Mouse (Mus musculus) neural tube, embryonic 11.5 days (tissue): Measurements from ENCODE around the gene Slc25a10. TPM values are rescaled to one million over a fixed set of nuclear protein-coding genes. Genes with fewer than 3 reads are reported as not detected.

ENCODE experiments used
- ATAC-seq: fragments of 200-750 bp; cut with Nextera tagmentation; 2 replicates; pipeline ENCODE4 v1.8.0; 2017; ENCODE audit warnings: moderate number of reproducible peaks, mild to moderate bottlenecking, moderate TSS enrichment, moderate library complexity; ENCODE audit not compliant: insufficient read depth, low FRiP score, low TSS enrichment
- DNase-seq: peaks from one replicate; pipeline ENCODE4 v3.0.0-alpha.2; 2015; ENCODE audit warnings: low spot score
- H3K27ac ChIP-seq: fragments of 300-500 bp; sonication (generic); 2 replicates; pipeline ENCODE4 v1.5.1; 2014; ENCODE audit warnings: low read depth, mild to moderate bottlenecking, low read length
- H3K27me3 ChIP-seq: fragments of 300-500 bp; sonication (generic); 2 replicates; pipeline ENCODE4 v1.6.1; 2014; ENCODE audit warnings: mild to moderate bottlenecking, low read length, mixed read lengths; ENCODE audit not compliant: control insufficient read depth, insufficient read depth
- H3K36me3 ChIP-seq: fragments of 300-500 bp; sonication (generic); 2 replicates; pipeline ENCODE4 v1.6.1; 2014; ENCODE audit warnings: mild to moderate bottlenecking, low read length, moderate library complexity, mixed read lengths; ENCODE audit not compliant: control insufficient read depth, insufficient read depth
- H3K4me1 ChIP-seq: fragments of 300-500 bp; sonication (generic); 2 replicates; pipeline ENCODE4 v1.6.1; 2014; ENCODE audit warnings: low read length, mixed read lengths; ENCODE audit not compliant: control insufficient read depth, insufficient read depth
- H3K4me2 ChIP-seq: fragments of 300-500 bp; sonication (generic); 2 replicates; pipeline ENCODE4 v1.6.1; 2014; ENCODE audit warnings: low read depth, mild to moderate bottlenecking, moderate library complexity
- H3K4me3 ChIP-seq: fragments of 300-500 bp; sonication (generic); 2 replicates; pipeline ENCODE4 v1.5.1; 2014; ENCODE audit warnings: low read depth, low read length
- H3K9ac ChIP-seq: fragments of 300-500 bp; sonication (generic); 2 replicates; pipeline ENCODE4 v1.6.1; 2014; ENCODE audit warnings: mild to moderate bottlenecking, low read length
- H3K9me3 ChIP-seq: fragments of 300-500 bp; sonication (generic); 2 replicates; pipeline ENCODE4 v1.6.1; 2016; ENCODE audit warnings: low read length; ENCODE audit not compliant: control insufficient read depth
- WGBS: fragments of 180-500 bp; shearing (Covaris S2); extraction: QIAGEN DNeasy Blood & Tissue Kit; methylation state at CpG from one replicate; pipeline ENCODE4 v1.1.7; 2014; 5-methylcytosine and 5-hydroxymethylcytosine counted together
- polyA plus RNA-seq: library from polyadenylated mRNA; unstranded; fragments of >200 nt; fragmentation: Nextera tagmentation; extraction: Ambion mirVana; gene quantifications from 2 replicates; pipeline ENCODE4 v1.2.1, GENCODE M21; 2014

Slc25a10 gene
- polyA plus RNA-seq, 1 experiment from 2014 or later: 49.5 TPM

- WGBS: 96% methylated on average over 7 of the region's 7 CpGs
- H3K9ac ChIP-seq: no peak overlapping the region
Measured at GRCm38 (mm10) chr11:120455413-120455812, 36.2 kb upstream of the Slc25a10 start.

GRCm38 (mm10) chr11:120457370-120457769 is 34.3 kb upstream of the Slc25a10 start:
- H3K4me2 ChIP-seq: peak overlapping the region; percentile 96
- peaks cover 7% of the 10 kb centered on the region; the same call in 1 of the 2 replicates for H3K4me1 ChIP-seq
- peak overlapping the region; percentile 76 for H3K4me3 ChIP-seq
- H3K27ac ChIP-seq: peak overlapping the region; percentile 54; the same call in 1 of the 2 replicates
- DNase-seq (no peak), ATAC-seq (0 out of 2 replicates have a peak, but pooled peaks have one; percentile 27)
- H3K9ac ChIP-seq: peak overlapping the region; percentile 86
- H3K36me3 ChIP-seq: peaks cover 10% of the 10 kb centered on the region; the same call in 1 of the 2 replicates
- WGBS: 33% methylated on average over 14 of the region's 14 CpGs
- no peaks in the 10 kb centered on the region for H3K27me3 ChIP-seq
- H3K9me3 ChIP-seq: no peaks in the 10 kb centered on the region

More at GRCm38 (mm10) chr11:120455413-120455812, 36.2 kb upstream of the Slc25a10 start:
- DNase-seq (no peak), ATAC-seq (no peak)
- H3K4me3 ChIP-seq: no peak overlapping the region
- no peaks in the 10 kb centered on the region for H3K27me3 ChIP-seq
- H3K27ac ChIP-seq: no peak overlapping the region
- no peaks in the 10 kb centered on the region for H3K9me3 ChIP-seq
- H3K4me1 ChIP-seq: peaks cover 7% of the 10 kb centered on the region; the same call in 1 of the 2 replicates
- H3K36me3 ChIP-seq: no peaks in the 10 kb centered on the region
- H3K4me2 ChIP-seq: no peak overlapping the region

GRCm38 (mm10) chr11:120457772-120458751 is 33.6 kb upstream of the Slc25a10 start, which contains the start of the genes Oxld1 and Ccdc137:
Oxld1 (minus strand) TSS chr11:120458068.
Ccdc137 (plus strand) TSS chr11:120458115.
- peak; percentile 84 for DNase-seq
- no peaks in the 10 kb centered on the region for H3K27me3 ChIP-seq
- H3K4me2 ChIP-seq: peak within 1 kb of the TSS; percentile 96
- WGBS: 5% methylated on average over 62 of the region's 62 CpGs
- peak within 1 kb of the TSS; percentile 54; the same call in 1 of the 2 replicates for H3K27ac ChIP-seq
- peak; percentile 87 for ATAC-seq
- peaks cover 13% of the 10 kb centered on the region; the same call in 1 of the 2 replicates for H3K36me3 ChIP-seq
- H3K4me1 ChIP-seq: peaks cover 7% of the 10 kb centered on the region; the same call in 1 of the 2 replicates
- H3K4me3 ChIP-seq: peak within 1 kb of the TSS; percentile 76
- H3K9me3 ChIP-seq: no peaks in the 10 kb centered on the region
- peak within 1 kb of the TSS; percentile 86 for H3K9ac ChIP-seq

- Histone ChIP-seq H3K4me2 (peak overlapping the region; percentile 96), H3K4me3 (peak overlapping the region; percentile 76), H3K27ac (no peak overlapping the region), H3K9ac (peak overlapping the region; percentile 86; the same call in 1 of the 2 replicates), H3K36me3 (peaks cover 13% of the 10 kb centered on the region; the same call in 1 of the 2 replicates), H3K4me1 (peaks cover 7% of the 10 kb centered on the region; the same call in 1 of the 2 replicates), H3K9me3 (no peaks in the 10 kb centered on the region), H3K27me3 (no peaks in the 10 kb centered on the region)
- DNase-seq (no peak), ATAC-seq (no peak)
- WGBS: 69% methylated on average over 6 of the region's 6 CpGs
Measured at GRCm38 (mm10) chr11:120458847-120459597, 32.6 kb upstream of the Slc25a10 start.

GRCm38 (mm10) chr11:120463536-120463935 is 28.1 kb upstream of the Slc25a10 start:
- Histone ChIP-seq H3K4me1 (peaks cover 15% of the 10 kb centered on the region), H3K4me3 (no peak overlapping the region)
- 97% methylated on average over 2 of the region's 2 CpGs for WGBS

GRCm38 (mm10) chr11:120464365-120464764 is 27.3 kb upstream of the Slc25a10 start:
- DNase-seq: no peak
- Histone ChIP-seq H3K9me3 (no peaks in the 10 kb centered on the region), H3K4me1 (peaks cover 12% of the 10 kb centered on the region), H3K4me2 (no peak overlapping the region), H3K27me3 (no peaks in the 10 kb centered on the region), H3K9ac (no peak overlapping the region), H3K36me3 (peaks cover 13% of the 10 kb centered on the region), H3K4me3 (no peak overlapping the region), H3K27ac (no peak overlapping the region)
- 91% methylated on average over 5 of the region's 5 CpGs for WGBS
- ATAC-seq: no peak

More at GRCm38 (mm10) chr11:120463536-120463935, 28.1 kb upstream of the Slc25a10 start:
- Histone ChIP-seq H3K9me3 (no peaks in the 10 kb centered on the region), H3K36me3 (peaks cover 13% of the 10 kb centered on the region), H3K4me2 (no peak overlapping the region), H3K27me3 (no peaks in the 10 kb centered on the region), H3K9ac (no peak overlapping the region), H3K27ac (no peak overlapping the region)
- ATAC-seq (no peak), DNase-seq (no peak)

- Histone ChIP-seq H3K4me2 (no peak overlapping the region), H3K36me3 (peaks cover 16% of the 10 kb centered on the region), H3K4me3 (no peak overlapping the region), H3K9me3 (no peaks in the 10 kb centered on the region), H3K27me3 (no peaks in the 10 kb centered on the region), H3K27ac (no peak overlapping the region), H3K9ac (no peak overlapping the region), H3K4me1 (peaks cover 12% of the 10 kb centered on the region)
- 96% methylated on average over 4 of the region's 4 CpGs for WGBS
- ATAC-seq (no peak), DNase-seq (no peak)
Measured at GRCm38 (mm10) chr11:120465521-120465920, 26.1 kb upstream of the Slc25a10 start.

- H3K9me3 ChIP-seq: no peaks in the 10 kb centered on the region
- peak within 1 kb of the TSS; percentile 58; the same call in 1 of the 2 replicates for H3K27ac ChIP-seq
- H3K4me2 ChIP-seq: peak within 1 kb of the TSS; percentile 93
- H3K4me3 ChIP-seq: peak within 1 kb of the TSS; percentile 93
- DNase-seq: peak; percentile 99
- H3K9ac ChIP-seq: peak within 1 kb of the TSS; percentile 84
- H3K36me3 ChIP-seq: peaks cover 19% of the 10 kb centered on the region
- WGBS: under 1% methylated on average over 54 of the region's 54 CpGs
- no peaks in the 10 kb centered on the region for H3K27me3 ChIP-seq
- H3K4me1 ChIP-seq: peaks cover 12% of the 10 kb centered on the region
- ATAC-seq: peak; percentile 100
Measured at GRCm38 (mm10) chr11:120467051-120467735, 24.4 kb upstream of the Slc25a10 start, which contains the start of gene Arl16. Arl16 (minus strand) TSS chr11:120467607.
